Mouse (Mus musculus): ENCODE measurements at regions not wholly inside any gene's neighbourhood (a gene's known extent, or its start where the extent isn't known, plus 50 kb on each side); places are given as distances from the start of the nearest gene placed in this dataset.

GRCm38 (mm10) chr1:65439129-65439528, 157.3 kb downstream of the Pth2r start:
- DNase-seq: no peak

GRCm38 (mm10) chr1:65440156-65440555, 158.3 kb downstream of the Pth2r start:
- peak; percentile 37 to 53 for DNase-seq
